Mouse (Mus musculus): ENCODE data around the gene Ppp2r5a.

GRCm38 (mm10) chr1:191340530-191340929, 62.5 kb downstream of the Ppp2r5a start:
- TF ChIP-seq CTCF (IDR thresholded peaks at IDR 0.05; ENCODE audit: low read depth) (no peak), EP300 (IDR thresholded peaks at IDR 0.05; ENCODE audit: low read depth) (no peak)
